Mouse (Mus musculus): ENCODE results near the gene Mrps16. TPM values are rescaled to one million over a fixed set of nuclear protein-coding genes. Genes with fewer than 3 reads are reported as not detected.

The Mrps16 gene
- polyA plus RNA-seq (2012; rRNA removed; ENCODE audit: low replicate concordance), result 53.3 and 61.0 TPM in 2 replicates

DNA sequence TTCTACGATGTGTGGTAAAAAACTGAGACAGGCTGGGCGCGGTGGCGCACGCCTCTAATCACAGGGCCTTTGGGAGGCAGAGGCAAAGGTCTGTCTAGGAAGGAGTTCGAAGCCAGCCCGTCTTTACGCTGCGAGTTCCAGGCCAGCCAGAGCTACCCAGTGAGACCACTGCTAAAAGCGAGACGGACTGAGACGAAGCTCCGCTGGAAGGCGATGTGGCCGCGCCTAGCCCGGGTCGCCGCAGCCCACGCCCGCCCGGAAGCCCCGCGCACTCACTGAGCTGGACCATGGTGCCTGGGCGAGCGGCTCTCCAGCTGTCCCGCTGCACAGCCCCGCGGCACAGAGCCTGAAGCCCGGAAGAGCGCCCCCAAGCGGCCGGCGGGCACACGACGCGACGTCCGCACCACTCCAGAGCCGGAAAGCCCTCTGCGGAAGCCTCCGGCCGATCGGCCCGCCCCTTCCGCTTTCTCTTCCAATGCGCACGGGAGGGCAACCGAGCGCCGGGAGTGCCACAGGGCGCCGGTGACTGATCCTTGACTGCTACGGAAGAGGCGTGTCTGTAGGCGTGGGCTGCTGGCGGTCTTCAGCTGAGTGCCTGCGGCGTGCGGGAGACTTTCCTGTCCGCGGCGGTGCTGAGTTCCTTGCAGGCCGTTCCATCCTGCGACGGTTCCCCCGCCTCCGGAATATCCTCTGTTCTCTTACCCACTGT, at the start of gene Mrps16:
Gene Mrps16, minus strand, starts transcription at position 430 of the 709 bp plus-strand sequence.

DNA sequence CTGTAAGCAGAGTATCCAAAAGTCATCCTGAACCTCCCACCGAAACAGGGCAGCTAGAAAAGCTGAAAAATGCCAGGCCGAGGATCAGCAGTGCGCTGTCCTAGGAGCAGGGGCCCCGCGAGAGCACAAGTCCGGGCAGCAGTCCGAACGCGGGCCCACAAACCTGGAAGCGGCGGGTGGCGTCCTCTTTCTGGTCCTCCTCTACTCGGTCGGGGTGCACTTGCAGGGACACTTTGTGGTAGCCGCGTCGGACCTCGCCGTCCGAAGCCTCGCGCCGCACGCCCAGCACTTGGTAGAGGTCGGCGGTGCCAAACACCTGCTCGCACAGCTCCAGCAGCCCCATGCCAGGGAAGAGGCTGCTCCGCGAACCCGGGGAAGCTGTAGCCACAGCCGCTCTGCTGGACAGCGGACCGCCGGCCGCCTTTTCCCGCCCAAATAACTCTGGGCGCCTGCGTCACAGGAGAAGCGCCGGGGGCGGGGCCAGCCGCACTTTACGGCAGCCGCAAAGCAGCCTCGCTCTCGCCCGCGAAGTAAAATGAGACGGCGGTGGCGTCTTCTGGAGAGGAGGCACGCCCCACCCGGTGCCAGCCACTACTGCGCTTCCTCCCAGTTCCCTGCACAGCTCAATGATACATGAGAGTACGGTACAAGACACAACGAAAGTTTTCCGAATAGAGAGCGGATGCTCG, 4.8 kb downstream of the Mrps16 start, which contains the start of gene Dnajc9:
Gene Dnajc9, minus strand, starts transcription at position 470 of the 689 bp plus-strand sequence.

DNA sequence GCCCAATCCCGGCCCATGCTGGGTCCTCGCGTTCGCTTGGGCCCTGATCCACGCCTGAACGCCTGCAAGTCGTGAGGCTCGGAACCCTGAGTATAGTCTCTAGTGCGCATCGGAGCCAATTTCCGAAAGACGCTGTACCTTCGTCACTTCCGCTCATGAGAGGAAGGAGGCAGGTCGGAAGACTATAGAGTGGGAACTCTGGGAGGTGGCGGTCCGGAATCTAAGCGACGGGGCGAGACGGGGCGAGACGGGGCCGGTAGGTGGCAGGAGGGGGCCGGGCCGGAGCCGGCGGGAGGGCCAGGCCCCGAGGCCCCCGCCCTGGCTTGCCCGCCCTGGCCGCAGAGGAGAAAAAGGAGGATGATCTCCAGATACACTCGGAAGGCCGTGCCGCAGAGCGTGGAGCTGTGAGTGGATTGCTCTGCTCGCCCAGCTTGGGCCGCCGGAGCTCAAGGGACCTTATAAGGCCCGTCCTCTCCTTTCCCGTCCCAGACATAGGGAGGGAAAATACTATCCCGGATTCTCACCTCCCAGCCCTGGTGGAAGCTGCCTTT, 45.4 kb downstream of the Mrps16 start, which contains the start of the genes Ecd and Fam149b:
Gene Ecd, minus strand, starts transcription at position 131 of the 551 bp plus-strand sequence.
Gene Fam149b, plus strand, starts transcription at position 172 of the 551 bp plus-strand sequence.

Other genes with a start within 250 kb of the Mrps16 start
- 2.4 and 12.8 TPM in 2 replicates for gene Kcnk5, start 211.8 kb downstream of the Mrps16 start, polyA plus RNA-seq (2012; rRNA removed; ENCODE audit: low replicate concordance)
- gene Kcnk16, start 124.4 kb downstream of the Mrps16 start, polyA plus RNA-seq (2012; rRNA removed; ENCODE audit: low replicate concordance), result 0.13 TPM in 1 of 2 replicates, not detected in the other
- 35.1 and 58.5 TPM in 2 replicates for gene Nudt13, start 98.9 kb downstream of the Mrps16 start, polyA plus RNA-seq (2012; rRNA removed; ENCODE audit: low replicate concordance)
- 20.3 and 26.9 TPM in 2 replicates for gene Ecd, start 45.5 kb downstream of the Mrps16 start, polyA plus RNA-seq (2012; rRNA removed; ENCODE audit: low replicate concordance)
- gene Fam149b, start 45.5 kb downstream of the Mrps16 start, polyA plus RNA-seq (2012; rRNA removed; ENCODE audit: low replicate concordance), result 38.1 and 47.9 TPM in 2 replicates
- gene Dnajc9, start 4.7 kb downstream of the Mrps16 start, polyA plus RNA-seq (2012; rRNA removed; ENCODE audit: low replicate concordance), result 7.0 and 16.7 TPM in 2 replicates
- 0.04 and 0.76 TPM in 2 replicates for gene Cfap70, start 58.6 kb upstream of the Mrps16 start, polyA plus RNA-seq (2012; rRNA removed; ENCODE audit: low replicate concordance)
- gene Anxa7, start 86.5 kb upstream of the Mrps16 start, polyA plus RNA-seq (2012; rRNA removed; ENCODE audit: low replicate concordance), result 91.2 and 113 TPM in 2 replicates
- 0.58 and 0.80 TPM in 2 replicates for gene Mss51, start 103.3 kb upstream of the Mrps16 start, polyA plus RNA-seq (2012; rRNA removed; ENCODE audit: low replicate concordance)
- gene Ppp3cb, start 152.9 kb upstream of the Mrps16 start, polyA plus RNA-seq (2012; rRNA removed; ENCODE audit: low replicate concordance), result 15.0 and 19.5 TPM in 2 replicates
- gene Usp54, start 247.4 kb upstream of the Mrps16 start, polyA plus RNA-seq (2012; rRNA removed; ENCODE audit: low replicate concordance), result 4.9 and 17.0 TPM in 2 replicates